Comparison of ENCODE assay signal across 28 mouse cellular contexts in genomic region chr8:105409947-105410346, GRCm38 (mm10). TPM values are rescaled to one million over a fixed set of nuclear protein-coding genes. Genes with fewer than 3 reads are reported as not detected.
"Had no signal": no experiment of that assay in that cellular context is flagged by ENCODE, and none has a peak within 500 bp of the region (broad histone marks: within the 10 kb centered on the region; RNA-seq: fewer than 3 reads in every experiment).

No protein-coding gene starts in this region.

- H3K4me3 ChIP-seq: limb, embryonic 10.5 days; limb, embryonic 13.5 days; liver, embryonic 13.5 days; myocyte; neural tube, embryonic 13.5 days had no signal

- DNase-seq: kidney, adult 18-20 months; kidney, adult 9 months; kidney, postnatal 14 days; kidney, postnatal 4 days; layer of hippocampus, postnatal 36 days; liver; liver, embryonic 13.5 days; lung, adult 2 months; midbrain, embryonic 14.5 days; thymus, adult 2 months; thymus, postnatal 14 days; thymus, postnatal 4 days had no signal

- H3K27ac ChIP-seq: limb, embryonic 10.5 days; limb, embryonic 13.5 days; liver, embryonic 13.5 days; macrophage; neural tube, embryonic 13.5 days had no signal

- H3K9ac ChIP-seq: limb, embryonic 13.5 days; liver, embryonic 13.5 days; neural tube, embryonic 13.5 days had no signal

- H3K36me3 ChIP-seq: limb, embryonic 10.5 days; limb, embryonic 13.5 days; liver, embryonic 13.5 days; neural tube, embryonic 13.5 days had no signal

- H3K9me3 ChIP-seq: limb, embryonic 10.5 days; limb, embryonic 13.5 days; liver, embryonic 13.5 days; neural tube, embryonic 13.5 days had no signal

- H3K4me2 ChIP-seq: limb, embryonic 13.5 days; liver, embryonic 13.5 days; neural tube, embryonic 13.5 days had no signal

RNA-seq across cellular contexts. Expression of gene Kctd19, which starts 3.4 kb away (rescaled TPM):
- total RNA-seq: layer of hippocampus, adult 18-20 months; layer of hippocampus, postnatal 10 days; layer of hippocampus, postnatal 36 days; left cerebral cortex, adult 8-10 months; left cerebral cortex, postnatal 14 days; megakaryocyte, adult 5-6 weeks; monocyte, adult 5-6 weeks; neutrophil, adult 5-6 weeks had no signal
- polyA plus RNA-seq: kidney, embryonic 16.5 days; limb, embryonic 10.5 days; limb, embryonic 13.5 days; liver, embryonic 13.5 days; liver, embryonic 16.5 days; macrophage; midbrain, embryonic 14.5 days; myocyte; neural tube, embryonic 13.5 days; small intestine, adult 2 months; stomach, embryonic 16.5 days had no signal

RNA-seq across cellular contexts. Expression of gene Lrrc36, which starts 3.4 kb away (rescaled TPM):
- total RNA-seq: monocyte, adult 5-6 weeks; neutrophil, adult 5-6 weeks had no signal
- polyA plus RNA-seq: limb, embryonic 10.5 days; macrophage; myocyte; small intestine, adult 2 months had no signal

RNA-seq across cellular contexts. Expression of gene Plekhg4, which starts 36.9 kb away (rescaled TPM):
- total RNA-seq: monocyte, adult 5-6 weeks; neutrophil, adult 5-6 weeks had no signal
- polyA plus RNA-seq: liver, embryonic 16.5 days; macrophage had no signal
